Mouse (Mus musculus) hindbrain, embryonic 12.5 days (tissue): ENCODE results near the gene Gm29427. TPM values are rescaled to one million over a fixed set of nuclear protein-coding genes. Genes with fewer than 3 reads are reported as not detected.
"Not testable (repeated sequence)": the region's sequence is repeated elsewhere in the genome, so short reads cannot be mapped to it uniquely, and the experiment has no call there.

Source experiments
- ATAC-seq: fragments of 200-750 bp; cut with Nextera tagmentation; 2 replicates; pipeline ENCODE4 v1.8.0; 2017; ENCODE audit warnings: moderate TSS enrichment; ENCODE audit not compliant: low FRiP score
- H3K27ac ChIP-seq: fragments of 300-500 bp; sonication (generic); 2 replicates; pipeline ENCODE4 v1.5.1; 2016; ENCODE audit warnings: mild to moderate bottlenecking
- H3K27me3 ChIP-seq: fragments of 300-500 bp; sonication (generic); 2 replicates; pipeline ENCODE4 v1.6.1; 2016; ENCODE audit warnings: mild to moderate bottlenecking
- H3K36me3 ChIP-seq: fragments of 300-500 bp; sonication (generic); 2 replicates; pipeline ENCODE4 v1.6.1; 2016; ENCODE audit warnings: mild to moderate bottlenecking
- H3K4me1 ChIP-seq: fragments of 300-500 bp; sonication (generic); 2 replicates; pipeline ENCODE4 v1.6.1; 2016
- H3K4me2 ChIP-seq: fragments of 300-500 bp; sonication (generic); replicated peaks from 2 replicates; pipeline ENCODE4 v1.6.1; 2016; ENCODE audit warnings: mild to moderate bottlenecking
- H3K4me3 ChIP-seq: fragments of 300-500 bp; sonication (generic); 2 replicates; pipeline ENCODE4 v1.5.1; 2016; ENCODE audit warnings: mild to moderate bottlenecking
- H3K9ac ChIP-seq: fragments of 300-500 bp; sonication (generic); 2 replicates; pipeline ENCODE4 v1.6.1; 2016; ENCODE audit warnings: mild to moderate bottlenecking, moderate library complexity
- H3K9me3 ChIP-seq: fragments of 300-500 bp; sonication (generic); replicated peaks from 2 replicates; pipeline ENCODE4 v1.6.1; 2016; ENCODE audit warnings: mild to moderate bottlenecking
- WGBS: fragments of 180-500 bp; shearing (Covaris S2); methylation state at CpG from one replicate; pipeline ENCODE4 v1.1.7; 2016; 5-methylcytosine and 5-hydroxymethylcytosine counted together
- polyA plus RNA-seq: library from polyadenylated mRNA; unstranded; fragments of >200 nt; fragmentation: Nextera tagmentation; extraction: Ambion mirVana; gene quantifications from 2 replicates; pipeline ENCODE4 v1.2.1, GENCODE M21; 2016

The Gm29427 gene
- polyA plus RNA-seq, 1 experiment from 2014 or later, result 0.15 TPM

DNA sequence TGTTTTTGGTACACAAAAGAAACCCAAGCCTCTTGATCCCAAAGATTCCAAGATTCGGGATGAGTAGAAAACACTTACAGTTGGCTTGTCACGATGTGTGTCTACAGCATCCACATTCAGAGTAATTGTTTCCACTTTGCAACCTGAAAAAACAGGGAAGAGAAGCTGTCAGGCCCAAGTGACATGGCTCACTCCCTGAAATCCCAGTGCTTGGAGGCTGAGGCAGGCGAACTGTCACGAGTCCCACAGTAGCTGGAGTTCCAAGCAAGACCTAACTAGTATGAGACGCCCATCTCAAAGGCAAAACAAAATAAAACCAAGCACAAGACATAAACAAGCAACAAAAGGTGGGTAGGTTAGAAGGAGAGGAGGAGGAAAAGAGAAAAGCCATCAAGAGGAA, 17.0 kb downstream of the Gm29427 start:
- Histone ChIP-seq H3K27ac (no peak overlapping the region), H3K9me3 (no peaks in the 10 kb centered on the region), H3K4me2 (no peak overlapping the region), H3K4me1 (no peaks in the 10 kb centered on the region), H3K9ac (no peak overlapping the region), H3K4me3 (no peak overlapping the region), H3K27me3 (no peaks in the 10 kb centered on the region), H3K36me3 (peaks cover 60% of the 10 kb centered on the region)
- 96% methylated on average over 5 of the region's 5 CpGs for WGBS
- no peak for ATAC-seq

DNA sequence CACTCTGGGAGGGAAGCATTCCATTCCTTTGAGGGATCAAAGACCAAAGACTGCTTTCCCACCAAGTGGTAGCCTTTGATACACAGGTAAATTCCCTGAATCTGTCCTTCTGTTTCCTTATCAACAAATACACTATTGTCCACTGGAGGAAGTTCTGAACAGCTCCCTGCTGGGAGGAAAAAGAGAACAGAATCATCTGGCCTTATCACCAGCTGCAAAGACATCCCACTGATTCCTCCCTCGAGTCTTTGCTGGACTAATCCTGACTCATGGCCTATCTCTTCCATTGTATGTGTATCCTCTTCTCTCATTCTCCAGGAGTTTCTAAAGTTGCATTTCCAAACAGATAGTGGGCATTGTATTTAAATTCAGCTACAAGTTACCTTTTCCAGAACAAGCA, 31.7 kb downstream of the Gm29427 start:
- no peak for ATAC-seq
- Histone ChIP-seq H3K36me3 (no peaks in the 10 kb centered on the region), H3K4me3 (no peak overlapping the region), H3K4me1 (no peaks in the 10 kb centered on the region), H3K4me2 (no peak overlapping the region), H3K27ac (no peak overlapping the region), H3K27me3 (no peaks in the 10 kb centered on the region), H3K9me3 (no peaks in the 10 kb centered on the region), H3K9ac (no peak overlapping the region)
- WGBS, result 58% methylated on average over 1 of the region's 1 CpGs

DNA sequence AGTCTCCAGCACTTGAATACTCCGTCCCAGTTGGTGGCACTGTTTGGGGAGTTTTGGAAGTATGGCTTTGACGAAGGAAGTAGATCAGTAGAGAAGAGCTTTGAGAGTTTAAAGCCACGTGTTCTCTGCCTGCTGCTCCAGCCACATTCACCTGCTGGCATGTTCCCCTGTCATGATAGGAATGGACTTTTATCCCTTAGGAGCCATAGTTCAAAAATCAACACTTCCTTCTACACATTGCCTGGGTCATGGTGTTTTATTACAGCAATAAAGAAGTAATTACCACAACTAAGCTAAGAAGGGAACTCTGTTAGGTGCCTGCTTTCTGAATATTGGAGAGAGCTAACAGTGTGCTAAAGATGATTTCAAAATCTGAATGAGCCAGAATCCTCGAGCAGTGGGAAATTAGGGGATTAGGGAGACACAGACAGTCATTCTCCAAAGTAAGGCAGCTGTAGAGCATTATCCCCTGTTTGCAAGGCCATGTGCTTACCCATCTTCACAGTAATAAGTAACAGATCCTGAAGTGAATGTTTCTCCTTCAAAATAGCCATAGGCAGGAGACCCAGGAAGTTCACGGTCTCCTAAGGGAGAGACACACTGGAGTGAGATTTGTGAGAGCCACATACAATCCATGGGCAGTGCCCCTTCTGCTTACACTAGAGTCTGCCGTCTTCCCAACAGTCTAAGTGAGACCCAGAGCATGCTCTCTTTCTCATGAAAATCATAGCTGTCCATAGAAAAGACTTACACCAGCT, 33.8 kb downstream of the Gm29427 start:
- WGBS, result 80% methylated on average over 6 of the region's 6 CpGs
- no peak overlapping the region for H3K4me3 ChIP-seq
- H3K9me3 ChIP-seq, result no peaks in the 10 kb centered on the region
- H3K4me2 ChIP-seq, result no peak overlapping the region
- no peak overlapping the region for H3K27ac ChIP-seq
- no peak overlapping the region for H3K9ac ChIP-seq
- no peaks in the 10 kb centered on the region for H3K36me3 ChIP-seq
- no peak for ATAC-seq
- H3K4me1 ChIP-seq, result no peaks in the 10 kb centered on the region
- no peaks in the 10 kb centered on the region for H3K27me3 ChIP-seq

DNA sequence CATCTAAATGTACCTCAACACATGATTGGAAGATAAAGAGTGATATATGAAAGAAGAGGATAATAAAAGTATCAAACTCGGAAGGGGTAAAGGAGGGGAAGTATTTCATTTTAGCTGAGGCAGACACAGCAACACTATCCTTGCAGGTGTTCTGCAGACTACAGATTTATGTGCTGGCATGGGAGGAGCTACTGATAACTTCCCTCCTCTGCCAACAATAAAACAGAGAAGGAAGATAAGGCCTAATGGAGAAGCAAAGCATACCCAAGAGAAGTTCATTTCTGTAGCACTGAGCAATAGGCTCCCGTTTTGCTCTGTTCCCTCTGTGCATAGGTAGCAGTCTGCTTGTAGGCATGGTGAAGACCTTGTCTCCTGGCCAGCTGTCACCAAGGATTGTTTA, 34.5 kb downstream of the Gm29427 start:
- Histone ChIP-seq H3K4me1 (no peaks in the 10 kb centered on the region), H3K27me3 (no peaks in the 10 kb centered on the region), H3K36me3 (no peaks in the 10 kb centered on the region), H3K9ac (no peak overlapping the region), H3K4me2 (no peak overlapping the region), H3K9me3 (no peaks in the 10 kb centered on the region), H3K4me3 (no peak overlapping the region), H3K27ac (no peak overlapping the region)
- 87% methylated on average over 2 of the region's 2 CpGs for WGBS
- no peak for ATAC-seq

DNA sequence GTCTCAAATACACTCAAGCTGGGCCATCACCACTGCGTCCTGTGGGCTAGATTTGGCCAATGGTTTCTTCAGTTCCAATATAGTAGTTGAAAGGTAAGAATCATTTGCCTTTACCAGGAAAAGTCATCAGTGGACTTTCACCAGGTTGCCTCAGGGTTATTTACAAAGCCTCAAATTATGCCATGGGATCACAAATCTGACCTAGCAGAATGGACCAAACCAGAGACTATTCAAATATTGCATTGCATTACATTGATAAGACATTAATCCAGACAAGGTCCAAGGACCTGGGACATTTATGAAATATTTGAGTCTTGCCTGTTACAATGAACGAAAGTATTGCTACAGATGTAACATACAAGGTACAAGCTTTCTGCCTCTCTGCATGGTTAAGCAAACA, 37.0 kb downstream of the Gm29427 start:
- no peak overlapping the region for H3K9ac ChIP-seq
- H3K9me3 ChIP-seq, result no peaks in the 10 kb centered on the region
- H3K4me1 ChIP-seq, result no peaks in the 10 kb centered on the region
- no peak for ATAC-seq
- no peak overlapping the region for H3K27ac ChIP-seq
- no peak overlapping the region for H3K4me3 ChIP-seq
- H3K27me3 ChIP-seq, result no peaks in the 10 kb centered on the region
- no peak overlapping the region for H3K4me2 ChIP-seq
- WGBS, result 84% methylated on average over 2 of the region's 2 CpGs
- no peaks in the 10 kb centered on the region for H3K36me3 ChIP-seq

DNA sequence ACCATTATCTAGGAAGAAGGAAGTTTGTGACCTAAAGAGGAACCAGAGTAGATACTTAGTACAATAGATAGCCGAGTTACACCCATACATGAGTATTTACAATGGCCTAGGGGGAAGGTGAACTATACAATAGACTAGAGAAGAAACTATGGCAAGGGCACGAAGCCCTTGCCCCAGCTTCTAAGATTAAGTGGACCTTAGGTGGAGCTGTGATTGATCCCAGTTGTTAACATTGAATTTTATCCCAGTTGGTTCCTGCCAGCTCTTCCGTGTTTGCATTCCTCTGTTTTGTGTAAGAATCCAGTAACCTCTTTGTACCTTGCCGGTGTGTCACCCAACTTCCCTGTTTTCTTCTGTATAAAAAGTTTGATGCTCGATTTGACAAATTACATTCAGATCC, 52.0 kb downstream of the Gm29427 start:
- H3K9ac ChIP-seq, H3K36me3 ChIP-seq, H3K27ac ChIP-seq, H3K4me3 ChIP-seq, H3K9me3 ChIP-seq, H3K4me2 ChIP-seq, ATAC-seq, H3K27me3 ChIP-seq, H3K4me1 ChIP-seq: not testable (repeated sequence)
- 83% methylated on average over 5 of the region's 5 CpGs for WGBS

DNA sequence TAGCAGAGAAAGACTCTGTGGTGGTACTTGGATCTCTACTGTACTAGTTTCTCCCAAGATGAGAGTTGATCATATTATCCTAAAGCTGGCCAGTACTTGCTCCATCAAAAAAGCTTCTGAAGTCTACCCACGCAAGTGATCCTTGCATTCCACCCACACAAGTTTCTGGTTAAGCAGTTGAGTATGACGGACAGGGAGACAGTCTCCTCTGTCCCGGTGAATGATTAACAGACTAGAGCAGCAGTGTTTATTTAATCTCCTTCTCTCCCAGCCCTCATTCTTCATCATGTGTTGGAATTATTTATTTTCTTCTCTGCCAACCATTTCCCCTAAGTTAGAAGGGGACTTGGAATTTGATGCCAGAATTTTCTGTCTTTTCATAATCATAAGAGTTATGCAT, 54.1 kb downstream of the Gm29427 start, which contains the start of gene C4bp:
Gene C4bp, minus strand, starts transcription at position 179 of the 400 bp plus-strand sequence.
- no peak for ATAC-seq
- WGBS, result 84% methylated on average over 3 of the region's 3 CpGs

DNA sequence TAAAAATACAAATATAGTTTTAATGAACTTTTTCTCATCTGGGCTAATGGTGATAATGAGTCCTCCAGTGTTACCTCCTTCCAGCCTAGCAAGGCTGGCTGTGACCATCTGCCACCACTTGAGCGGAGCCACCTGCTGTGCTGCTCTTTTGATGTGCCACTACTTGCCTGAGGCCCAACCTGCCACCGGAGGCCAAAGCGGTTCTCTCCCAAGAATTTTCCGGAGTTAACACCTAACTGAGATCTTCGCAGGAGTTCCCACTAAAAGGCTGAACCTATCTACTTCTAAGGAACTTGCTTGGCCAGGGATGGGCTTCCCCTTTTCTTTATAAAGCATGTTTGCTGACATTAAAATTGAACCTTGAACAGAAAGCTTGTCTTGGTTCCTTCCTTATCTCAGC, 56.0 kb downstream of the Gm29427 start:
- not testable (repeated sequence) for H3K4me3 ChIP-seq, H3K9ac ChIP-seq, H3K36me3 ChIP-seq

More for the DNA sequence above, 54.1 kb downstream of the Gm29427 start, which contains the start of gene C4bp:
- Histone ChIP-seq H3K36me3 (no peaks in the 10 kb centered on the region), H3K27ac (no peak within 1 kb of the TSS), H3K4me3 (no peak within 1 kb of the TSS), H3K4me1 (no peaks in the 10 kb centered on the region), H3K4me2 (no peak within 1 kb of the TSS), H3K9ac (no peak within 1 kb of the TSS), H3K9me3 (no peaks in the 10 kb centered on the region), H3K27me3 (no peaks in the 10 kb centered on the region)

DNA sequence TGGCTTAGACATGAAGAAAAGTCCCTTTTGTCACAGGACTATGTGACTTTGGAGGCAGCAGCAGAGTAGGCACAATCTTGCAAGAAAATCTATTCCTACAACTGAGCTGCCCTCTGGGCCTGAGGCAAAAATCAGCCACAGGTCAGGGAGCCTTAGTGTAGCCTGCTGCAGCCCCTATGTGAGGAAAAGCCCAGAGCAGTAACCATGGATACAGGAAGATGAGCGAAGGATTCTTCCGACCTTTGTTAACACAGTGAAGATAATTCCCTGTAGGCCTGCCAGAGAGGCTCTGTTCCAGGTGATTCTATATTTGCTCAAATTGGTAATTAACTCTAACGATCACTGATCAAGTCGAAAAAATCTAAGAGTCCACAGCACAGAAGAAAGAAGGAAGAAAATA, 71.5 kb downstream of the Gm29427 start:
- no peaks in the 10 kb centered on the region for H3K4me1 ChIP-seq
- H3K36me3 ChIP-seq, result no peaks in the 10 kb centered on the region
- H3K9me3 ChIP-seq, result no peaks in the 10 kb centered on the region
- WGBS, result 68% methylated on average over 4 of the region's 4 CpGs
- H3K9ac ChIP-seq, result no peak overlapping the region
- no peak for ATAC-seq
- no peaks in the 10 kb centered on the region for H3K27me3 ChIP-seq
- H3K4me3 ChIP-seq, result no peak overlapping the region
- H3K27ac ChIP-seq, result no peak overlapping the region
- no peak overlapping the region for H3K4me2 ChIP-seq

More for the DNA sequence above, 56.0 kb downstream of the Gm29427 start:
- WGBS, result 27% methylated on average over 5 of the region's 5 CpGs
- H3K27ac ChIP-seq, H3K4me1 ChIP-seq, ATAC-seq, H3K4me2 ChIP-seq, H3K27me3 ChIP-seq, H3K9me3 ChIP-seq: not testable (repeated sequence)

DNA sequence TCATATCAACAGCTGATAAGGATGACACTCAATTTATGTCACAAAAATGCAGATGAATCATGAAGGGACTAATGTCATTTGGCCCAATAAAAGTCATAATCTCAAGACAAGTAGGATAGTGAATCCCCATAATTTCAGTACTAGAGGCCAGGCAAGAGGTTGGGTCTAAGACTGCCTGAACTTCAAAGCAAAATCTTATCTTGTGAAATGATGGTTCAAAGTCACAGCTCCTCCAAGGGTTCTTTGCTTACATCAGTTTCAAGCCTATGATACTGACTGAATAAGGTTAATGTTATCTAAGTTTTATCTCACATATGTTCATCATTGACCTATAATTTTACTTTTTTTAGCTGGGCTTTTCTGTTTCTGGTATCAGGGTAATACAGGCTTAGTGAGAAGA, 74.6 kb downstream of the Gm29427 start:
- Histone ChIP-seq H3K36me3 (no peaks in the 10 kb centered on the region), H3K27me3 (no peaks in the 10 kb centered on the region), H3K9me3 (no peaks in the 10 kb centered on the region), H3K9ac (no peak overlapping the region), H3K4me2 (no peak overlapping the region), H3K4me3 (no peak overlapping the region), H3K27ac (no peak overlapping the region), H3K4me1 (no peaks in the 10 kb centered on the region)
- no peak for ATAC-seq

DNA sequence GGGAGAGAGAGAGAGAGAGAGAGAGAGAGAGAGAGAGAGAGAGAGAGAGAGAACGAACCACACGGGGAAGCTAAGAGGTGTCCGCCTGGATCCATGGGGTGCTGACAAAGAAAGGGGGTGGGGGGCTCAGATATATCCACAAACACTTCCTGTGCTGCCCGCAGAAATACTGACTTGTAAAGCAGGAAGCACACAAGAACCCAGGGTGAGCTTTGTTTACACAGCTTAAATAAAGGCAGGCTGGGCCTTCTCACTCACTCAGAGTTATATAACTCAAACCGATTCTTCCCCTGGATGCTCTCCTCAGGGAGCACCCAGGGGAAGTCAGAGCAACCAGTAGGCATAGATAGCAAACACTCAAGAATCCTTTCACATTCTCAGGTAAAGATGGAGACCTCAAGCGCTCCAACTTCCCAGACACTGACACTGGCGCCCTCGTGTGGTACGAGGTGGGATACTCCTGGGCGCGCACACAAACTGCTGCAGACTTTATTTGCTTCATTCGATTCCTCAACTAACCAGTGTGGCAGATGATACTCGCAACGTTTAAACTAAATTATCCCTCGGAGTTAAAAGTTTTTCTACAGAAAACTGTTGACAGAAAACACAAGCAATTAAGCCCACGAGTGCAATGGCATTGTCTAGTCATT, 81.7 kb downstream of the Gm29427 start:
- Histone ChIP-seq H3K9me3 (no peaks in the 10 kb centered on the region), H3K27me3 (no peaks in the 10 kb centered on the region), H3K36me3 (no peaks in the 10 kb centered on the region), H3K4me2 (no peak overlapping the region), H3K4me1 (no peaks in the 10 kb centered on the region), H3K4me3 (no peak overlapping the region), H3K27ac (no peak overlapping the region), H3K9ac (no peak overlapping the region)
- 38% methylated on average over 16 of the region's 16 CpGs for WGBS
- ATAC-seq, result no peak

DNA sequence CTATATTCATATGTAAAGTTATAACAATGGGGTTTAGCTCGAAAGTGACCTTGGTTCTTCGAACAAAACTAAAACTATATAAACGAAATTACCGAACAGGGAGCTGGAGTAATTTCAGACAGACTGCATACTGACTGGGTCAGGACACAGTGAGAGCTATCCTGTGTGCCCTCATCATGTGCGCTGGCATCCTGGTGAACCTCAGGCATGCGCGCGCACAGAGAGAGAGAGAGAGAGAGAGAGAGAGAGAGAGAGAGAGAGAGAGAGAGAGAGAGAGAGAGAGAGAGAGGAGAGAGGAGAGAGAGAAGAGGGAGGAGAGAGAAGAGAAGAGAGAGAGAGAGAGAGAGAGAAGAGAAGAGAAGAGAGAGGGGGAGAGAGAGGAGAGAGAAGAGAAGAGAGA, 82.3 kb downstream of the Gm29427 start:
- H3K27ac ChIP-seq, result no peak overlapping the region
- no peak overlapping the region for H3K4me3 ChIP-seq
- H3K9ac ChIP-seq, result no peak overlapping the region
- no peaks in the 10 kb centered on the region for H3K27me3 ChIP-seq
- no peaks in the 10 kb centered on the region for H3K9me3 ChIP-seq
- no peak overlapping the region for H3K4me2 ChIP-seq
- ATAC-seq, result no peak
- no peaks in the 10 kb centered on the region for H3K36me3 ChIP-seq
- H3K4me1 ChIP-seq, result no peaks in the 10 kb centered on the region
- WGBS, result 92% methylated on average over 8 of the region's 8 CpGs

DNA sequence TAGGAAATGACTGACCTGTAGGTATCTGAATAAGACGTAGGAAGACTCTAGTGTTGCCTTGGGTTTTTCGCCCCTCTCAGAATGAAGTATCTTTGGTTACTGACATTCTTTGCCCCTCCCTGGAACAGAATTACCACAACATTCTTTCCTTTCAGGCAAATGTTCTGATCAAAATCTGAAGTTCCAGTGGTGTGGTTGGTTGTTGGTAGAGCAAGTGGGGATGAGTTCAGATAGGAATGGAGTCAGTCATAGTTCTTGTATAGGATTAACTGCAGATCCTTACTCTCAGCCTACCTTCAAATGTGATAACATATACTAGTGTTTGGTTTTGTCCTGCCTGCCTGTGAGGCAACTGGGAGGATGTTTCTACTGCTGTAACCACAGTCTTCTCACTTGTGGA, 86.1 kb downstream of the Gm29427 start, which contains the start of gene Zp3r:
Gene Zp3r, minus strand, starts transcription at position 101 of the 400 bp plus-strand sequence.
- no peaks in the 10 kb centered on the region for H3K27me3 ChIP-seq
- H3K4me2 ChIP-seq, result no peak within 1 kb of the TSS
- H3K4me1 ChIP-seq, result no peaks in the 10 kb centered on the region
- no peaks in the 10 kb centered on the region for H3K9me3 ChIP-seq
- no peak within 1 kb of the TSS for H3K27ac ChIP-seq
- H3K4me3 ChIP-seq, result no peak within 1 kb of the TSS
- no peaks in the 10 kb centered on the region for H3K36me3 ChIP-seq
- no peak for ATAC-seq
- no peak within 1 kb of the TSS for H3K9ac ChIP-seq
- 85% methylated on average over 2 of the region's 2 CpGs for WGBS
